Mouse (Mus musculus) neural tube, embryonic 15.5 days (tissue): ENCODE results near the gene Nit2. TPM values are rescaled to one million over a fixed set of nuclear protein-coding genes. Genes with fewer than 3 reads are reported as not detected.
A peak's percentile ranks its signal among the peaks of the same experiment; 100 is the strongest.

Source experiments
- ATAC-seq: fragments of 200-750 bp; cut with Nextera tagmentation; 2 replicates; pipeline ENCODE4 v1.8.0; 2017; ENCODE audit warnings: mild to moderate bottlenecking, moderate TSS enrichment, moderate library complexity; ENCODE audit not compliant: low FRiP score
- H3K27ac ChIP-seq: fragments of 300-500 bp; sonication (generic); replicated peaks from 2 replicates; pipeline ENCODE4 v1.5.1; 2015; ENCODE audit warnings: mild to moderate bottlenecking, inconsistent platforms
- H3K27me3 ChIP-seq: fragments of 300-500 bp; sonication (generic); replicated peaks from 2 replicates; pipeline ENCODE4 v1.6.1; 2015; ENCODE audit warnings: inconsistent platforms
- H3K36me3 ChIP-seq: fragments of 300-500 bp; sonication (generic); 2 replicates; pipeline ENCODE4 v1.6.1; 2015; ENCODE audit warnings: inconsistent platforms
- H3K4me1 ChIP-seq: fragments of 300-500 bp; sonication (generic); 2 replicates; pipeline ENCODE4 v1.6.1; 2015; ENCODE audit warnings: inconsistent platforms
- H3K4me2 ChIP-seq: fragments of 300-500 bp; sonication (generic); 2 replicates; pipeline ENCODE4 v1.6.1; 2015; ENCODE audit warnings: inconsistent platforms, mild to moderate bottlenecking, moderate library complexity
- H3K4me3 ChIP-seq: fragments of 300-500 bp; sonication (generic); replicated peaks from 2 replicates; pipeline ENCODE4 v1.5.1; 2015; ENCODE audit warnings: mild to moderate bottlenecking, inconsistent platforms
- H3K9ac ChIP-seq: fragments of 300-500 bp; sonication (generic); replicated peaks from 2 replicates; pipeline ENCODE4 v1.6.1; 2015; ENCODE audit warnings: mild to moderate bottlenecking, inconsistent platforms
- H3K9me3 ChIP-seq: fragments of 300-500 bp; sonication (generic); replicated peaks from 2 replicates; pipeline ENCODE4 v1.6.1; 2016; ENCODE audit warnings: inconsistent platforms
- WGBS: fragments of 180-500 bp; shearing (Covaris S2); methylation state at CpG from one replicate; pipeline ENCODE4 v1.1.7; 2015; ENCODE audit warnings: mixed read lengths; 5-methylcytosine and 5-hydroxymethylcytosine counted together
- polyA plus RNA-seq: library from polyadenylated mRNA; unstranded; fragments of >200 nt; fragmentation: Nextera tagmentation; extraction: Ambion mirVana; gene quantifications from 2 replicates; pipeline ENCODE4 v1.2.1, GENCODE M21; 2015

The Nit2 gene
- 56.6 and 61.6 TPM in 2 replicates for polyA plus RNA-seq

DNA sequence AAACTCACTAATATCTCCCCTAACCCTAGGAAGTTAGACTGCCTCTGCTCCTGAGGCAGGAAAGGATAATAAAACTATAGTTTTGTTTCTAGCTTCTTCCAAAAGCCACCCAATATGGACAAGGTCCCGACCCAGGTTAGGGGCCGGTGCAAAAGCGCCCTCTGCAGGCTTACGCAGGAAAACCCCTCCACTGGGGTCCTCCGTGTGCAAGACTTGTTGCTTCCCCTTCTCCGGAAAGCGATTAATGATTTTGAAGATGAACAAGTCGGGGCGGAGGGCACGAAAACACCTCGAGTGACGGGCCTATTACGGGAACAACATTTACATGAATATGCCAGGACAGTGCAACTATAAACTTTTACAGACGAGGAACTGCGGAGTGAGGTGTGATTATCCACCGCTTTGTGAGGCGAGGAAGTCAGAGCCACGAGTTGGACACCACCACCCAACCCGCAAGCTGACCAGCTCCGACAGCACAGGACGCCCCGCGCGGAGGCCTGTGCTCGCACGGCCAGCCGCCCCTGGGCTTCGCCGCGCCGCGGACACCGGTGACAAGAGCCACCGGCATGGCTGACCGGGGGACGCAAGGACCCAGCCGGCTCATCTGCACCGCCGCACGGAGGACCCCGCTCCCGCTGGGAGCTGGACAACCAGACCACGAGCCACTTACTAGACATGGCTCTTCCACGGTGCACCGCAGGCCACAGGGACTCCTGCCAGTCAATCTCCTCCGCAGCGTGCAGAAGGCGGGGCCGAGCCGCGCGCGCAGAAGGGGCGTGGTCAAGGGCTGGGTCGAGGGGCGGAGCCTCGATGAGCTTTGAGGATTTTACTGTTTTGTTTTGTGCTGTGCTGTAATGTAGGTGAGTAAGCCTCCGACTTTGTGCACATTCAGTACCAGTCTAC, at the start of gene Nit2:
TSS of gene Nit2 (minus strand) at position 731 of the 903 bp plus-strand sequence.
- H3K4me2 ChIP-seq: peak within 1 kb of the TSS; percentile 82
- peak within 1 kb of the TSS; percentile 63 for H3K9ac ChIP-seq
- under 1% methylated on average over 58 of the region's 58 CpGs for WGBS
- peak within 1 kb of the TSS; percentile 84 for H3K27ac ChIP-seq
- no peaks in the 10 kb centered on the region for H3K27me3 ChIP-seq
- H3K9me3 ChIP-seq: no peaks in the 10 kb centered on the region
- H3K36me3 ChIP-seq: peaks cover 21% of the 10 kb centered on the region
- ATAC-seq: peak; percentile 99
- H3K4me1 ChIP-seq: peaks cover 15% of the 10 kb centered on the region
- H3K4me3 ChIP-seq: peak within 1 kb of the TSS; percentile 59

DNA sequence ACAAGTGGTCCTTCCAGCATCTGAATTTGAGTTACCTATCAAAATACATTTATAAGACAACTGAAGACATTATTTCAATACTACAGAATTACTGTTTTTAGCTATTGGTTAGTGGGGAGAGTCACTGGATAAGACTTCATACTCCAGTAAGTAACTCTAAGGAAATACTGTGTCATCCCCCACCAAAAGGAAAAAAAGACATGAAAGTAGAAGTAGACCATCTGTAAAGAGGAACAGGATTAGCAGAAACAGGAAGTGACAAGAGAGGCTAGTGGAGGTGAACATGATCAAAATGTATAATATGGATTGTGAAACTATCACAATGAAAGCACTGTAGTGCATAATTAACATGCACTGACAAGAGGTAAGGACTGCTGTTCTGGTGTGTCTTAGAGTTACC, 48.8 kb upstream of the Nit2 start:
- no peak for ATAC-seq
- Histone ChIP-seq H3K27ac (no peak overlapping the region), H3K36me3 (peaks cover 39% of the 10 kb centered on the region), H3K4me1 (no peaks in the 10 kb centered on the region), H3K4me2 (no peak overlapping the region), H3K9me3 (no peaks in the 10 kb centered on the region), H3K4me3 (no peak overlapping the region), H3K9ac (no peak overlapping the region), H3K27me3 (no peaks in the 10 kb centered on the region)

DNA sequence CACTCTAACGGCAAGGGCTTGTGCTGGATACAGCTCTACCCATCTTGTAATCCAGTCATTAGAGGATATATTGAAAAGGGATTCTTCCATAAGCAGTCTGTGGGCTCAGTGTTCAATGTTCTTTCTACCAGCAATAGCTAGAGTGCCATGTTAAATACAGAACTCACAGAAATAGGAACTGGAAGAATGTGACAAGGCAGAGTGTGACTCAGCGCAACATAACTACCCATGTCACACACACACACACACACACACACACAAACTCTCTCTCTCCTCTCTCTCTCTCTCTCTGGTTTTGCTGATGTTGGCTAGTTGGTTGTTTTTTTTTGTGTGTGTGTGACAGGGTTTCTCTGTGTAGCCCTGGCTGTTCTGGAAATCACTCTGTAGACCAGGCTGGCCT, 43.9 kb upstream of the Nit2 start:
- H3K4me3 ChIP-seq: no peak overlapping the region

DNA sequence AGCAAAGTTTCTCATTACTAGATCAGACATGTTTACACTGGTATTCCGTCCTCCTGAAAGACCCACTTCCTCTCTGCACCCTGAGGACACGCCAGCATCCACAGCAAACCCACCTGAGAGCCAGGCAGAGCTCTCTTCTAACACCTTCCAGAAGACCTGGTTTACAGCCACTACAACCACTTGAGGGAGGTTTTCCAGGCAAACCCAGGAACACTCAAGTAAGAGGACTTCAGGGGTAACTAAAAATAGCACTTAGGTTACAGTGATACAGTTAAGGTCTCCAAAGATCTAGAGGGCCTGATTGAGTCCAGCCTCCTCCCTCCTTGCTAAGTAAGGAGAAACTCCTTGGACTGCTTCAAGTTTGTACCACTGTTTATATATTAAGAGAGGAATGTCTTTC, 41.2 kb upstream of the Nit2 start:
- 92% methylated on average over 2 of the region's 2 CpGs for WGBS

More for the DNA sequence above, 43.9 kb upstream of the Nit2 start:
- Histone ChIP-seq H3K9me3 (no peaks in the 10 kb centered on the region), H3K27me3 (no peaks in the 10 kb centered on the region), H3K9ac (no peak overlapping the region), H3K4me1 (no peaks in the 10 kb centered on the region), H3K4me2 (no peak overlapping the region), H3K36me3 (peaks cover 49% of the 10 kb centered on the region), H3K27ac (no peak overlapping the region)
- ATAC-seq: no peak
- 98% methylated on average over 2 of the region's 2 CpGs for WGBS

DNA sequence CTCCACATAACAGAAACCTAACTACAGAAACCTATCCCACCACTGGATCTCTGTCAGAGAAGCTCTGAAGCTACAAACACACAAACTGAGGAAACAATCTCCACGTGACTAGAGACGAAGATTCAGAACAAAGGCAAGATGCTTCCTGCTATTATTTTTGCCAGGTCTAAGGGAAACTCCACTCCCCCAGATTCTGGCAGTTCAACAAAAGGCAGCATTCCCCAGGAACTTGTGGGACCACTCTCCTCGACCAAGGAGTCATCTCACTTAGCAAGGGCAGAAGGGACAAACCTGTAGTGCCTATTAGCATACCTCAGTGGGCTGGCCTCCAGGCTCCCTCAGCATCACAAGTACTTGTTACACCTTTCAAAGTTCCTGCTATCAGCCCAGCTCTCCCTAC, 30.1 kb upstream of the Nit2 start:
- ATAC-seq: no peak
- no peak overlapping the region for H3K9ac ChIP-seq
- no peaks in the 10 kb centered on the region for H3K4me1 ChIP-seq
- WGBS: 72% methylated on average over 3 of the region's 3 CpGs
- H3K27ac ChIP-seq: no peak overlapping the region
- H3K4me2 ChIP-seq: no peak overlapping the region
- peaks cover 41% of the 10 kb centered on the region for H3K36me3 ChIP-seq
- no peaks in the 10 kb centered on the region for H3K27me3 ChIP-seq
- no peaks in the 10 kb centered on the region for H3K9me3 ChIP-seq
- no peak overlapping the region for H3K4me3 ChIP-seq

More for the DNA sequence above, 41.2 kb upstream of the Nit2 start:
- H3K27ac ChIP-seq: no peak overlapping the region
- H3K4me2 ChIP-seq: no peak overlapping the region
- no peaks in the 10 kb centered on the region for H3K4me1 ChIP-seq
- ATAC-seq: no peak
- no peaks in the 10 kb centered on the region for H3K9me3 ChIP-seq
- no peak overlapping the region for H3K4me3 ChIP-seq
- H3K36me3 ChIP-seq: peaks cover 40% of the 10 kb centered on the region
- H3K9ac ChIP-seq: no peak overlapping the region
- no peaks in the 10 kb centered on the region for H3K27me3 ChIP-seq

DNA sequence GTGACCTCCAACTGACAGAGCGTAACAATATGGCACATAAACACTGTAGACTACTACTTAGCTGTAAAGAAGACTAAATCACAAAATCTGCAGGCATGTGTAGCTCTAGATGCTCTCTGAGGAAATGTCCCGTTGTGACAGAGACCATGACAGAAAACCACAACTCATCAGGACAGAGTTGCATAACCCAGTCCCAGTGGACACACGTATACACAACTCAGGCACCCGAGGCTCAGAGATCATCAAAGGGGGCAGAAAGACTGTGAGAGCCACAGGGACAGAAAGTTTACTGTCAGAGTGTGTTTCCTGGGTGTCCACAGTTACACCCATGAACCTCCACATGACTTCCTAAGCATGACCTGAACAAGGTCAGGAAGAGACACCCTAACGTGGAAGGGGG, 29.4 kb upstream of the Nit2 start:
- no peak overlapping the region for H3K27ac ChIP-seq
- peaks cover 48% of the 10 kb centered on the region for H3K36me3 ChIP-seq
- H3K4me2 ChIP-seq: no peak overlapping the region
- no peaks in the 10 kb centered on the region for H3K27me3 ChIP-seq
- H3K9ac ChIP-seq: no peak overlapping the region
- no peak overlapping the region for H3K4me3 ChIP-seq
- 91% methylated on average over 5 of the region's 5 CpGs for WGBS
- ATAC-seq: no peak
- H3K9me3 ChIP-seq: no peaks in the 10 kb centered on the region
- H3K4me1 ChIP-seq: no peaks in the 10 kb centered on the region

DNA sequence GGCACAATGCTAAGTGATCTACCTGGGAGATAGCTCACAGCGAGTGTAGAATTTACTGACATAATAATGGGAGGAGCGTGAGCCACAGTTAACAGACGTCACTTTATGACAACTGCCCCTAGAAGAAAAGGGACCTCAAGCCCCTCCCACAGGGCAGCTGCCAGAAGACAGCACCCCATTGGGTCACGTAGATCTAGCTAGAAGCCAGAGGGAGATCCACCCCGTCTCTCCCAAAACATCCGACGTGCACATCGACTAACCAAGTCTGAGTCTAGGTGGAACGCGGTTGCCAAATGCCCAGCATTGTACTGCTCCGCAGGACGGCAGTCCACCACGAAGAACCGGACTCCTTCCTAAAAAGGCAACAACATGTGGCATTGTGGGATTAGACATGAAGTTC, 24.1 kb upstream of the Nit2 start:
- Histone ChIP-seq H3K4me1 (no peaks in the 10 kb centered on the region), H3K36me3 (peaks cover 40% of the 10 kb centered on the region), H3K27ac (no peak overlapping the region), H3K27me3 (no peaks in the 10 kb centered on the region), H3K9me3 (no peaks in the 10 kb centered on the region), H3K4me3 (no peak overlapping the region), H3K9ac (no peak overlapping the region), H3K4me2 (no peak overlapping the region)
- WGBS: 91% methylated on average over 14 of the region's 14 CpGs
- ATAC-seq: no peak

DNA sequence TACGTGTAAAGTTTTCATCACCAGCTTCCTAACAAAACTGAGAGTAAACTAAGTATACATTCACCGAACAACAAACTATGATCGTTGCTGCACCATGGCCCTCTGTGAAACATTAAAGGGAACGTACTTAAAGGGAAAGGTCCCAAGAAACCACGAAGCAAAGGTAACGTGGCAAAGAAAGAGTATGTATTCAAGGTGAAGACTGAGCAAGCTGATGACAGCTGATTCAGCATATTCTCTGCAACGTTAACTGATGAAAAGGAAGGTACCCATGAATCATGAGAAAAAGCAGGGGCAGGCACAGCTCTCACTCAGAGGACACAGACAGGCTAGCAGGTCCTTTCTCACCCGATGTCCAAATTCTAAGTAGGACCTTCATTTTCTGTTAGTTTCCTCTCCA, 23.2 kb upstream of the Nit2 start:
- 92% methylated on average over 8 of the region's 8 CpGs for WGBS
- Histone ChIP-seq H3K4me3 (no peak overlapping the region), H3K36me3 (peaks cover 46% of the 10 kb centered on the region), H3K9me3 (no peaks in the 10 kb centered on the region), H3K4me1 (no peaks in the 10 kb centered on the region), H3K9ac (no peak overlapping the region), H3K27ac (no peak overlapping the region), H3K27me3 (no peaks in the 10 kb centered on the region), H3K4me2 (no peak overlapping the region)
- no peak for ATAC-seq

DNA sequence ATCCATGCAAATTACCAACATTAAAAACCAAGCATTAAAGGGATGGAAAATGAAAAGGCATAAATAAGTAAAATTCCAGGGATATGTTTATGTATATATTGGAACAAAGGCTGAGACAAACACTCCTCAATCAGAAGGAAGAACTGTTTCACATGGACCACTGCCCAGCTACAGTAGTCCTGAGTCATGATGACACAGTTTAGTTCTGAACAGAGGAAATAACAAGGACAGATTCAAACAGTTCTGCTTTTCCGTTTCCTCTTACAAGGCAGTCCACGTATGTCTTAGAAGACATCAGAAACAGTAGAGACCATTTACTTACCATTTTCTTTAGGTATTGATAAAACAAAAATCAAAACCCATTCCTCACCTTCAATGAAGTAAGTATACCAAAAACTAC, 22.4 kb upstream of the Nit2 start:
- Histone ChIP-seq H3K9ac (no peak overlapping the region), H3K9me3 (no peaks in the 10 kb centered on the region), H3K4me3 (no peak overlapping the region), H3K27me3 (no peaks in the 10 kb centered on the region), H3K4me2 (no peak overlapping the region), H3K36me3 (peaks cover 42% of the 10 kb centered on the region), H3K4me1 (no peaks in the 10 kb centered on the region), H3K27ac (no peak overlapping the region)
- no peak for ATAC-seq
- WGBS: 83% methylated on average over 2 of the region's 2 CpGs

DNA sequence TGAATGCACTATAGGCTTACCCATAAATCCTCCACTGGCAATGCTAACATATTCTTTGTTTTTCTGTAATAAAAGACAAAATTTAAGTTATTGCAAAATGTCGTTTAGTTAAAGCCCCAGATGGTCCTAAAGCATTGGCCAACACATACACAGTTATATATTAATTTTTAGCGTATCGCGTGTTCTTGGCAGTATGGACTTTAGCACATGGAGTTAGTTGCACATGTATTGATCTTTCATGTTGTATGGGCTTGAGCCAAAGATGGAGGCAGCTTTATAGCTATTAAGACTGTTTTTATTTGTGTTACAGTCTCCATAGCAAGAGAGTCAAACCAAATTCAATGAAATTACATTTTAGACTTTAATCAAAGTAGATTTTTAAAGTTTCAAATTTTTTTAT, 19.5 kb upstream of the Nit2 start:
- H3K9ac ChIP-seq: no peak overlapping the region
- ATAC-seq: no peak
- H3K9me3 ChIP-seq: no peaks in the 10 kb centered on the region
- WGBS: 96% methylated on average over 4 of the region's 4 CpGs
- no peak overlapping the region for H3K4me2 ChIP-seq
- H3K4me1 ChIP-seq: no peaks in the 10 kb centered on the region
- H3K27me3 ChIP-seq: no peaks in the 10 kb centered on the region
- no peak overlapping the region for H3K27ac ChIP-seq
- peaks cover 52% of the 10 kb centered on the region for H3K36me3 ChIP-seq
- no peak overlapping the region for H3K4me3 ChIP-seq

DNA sequence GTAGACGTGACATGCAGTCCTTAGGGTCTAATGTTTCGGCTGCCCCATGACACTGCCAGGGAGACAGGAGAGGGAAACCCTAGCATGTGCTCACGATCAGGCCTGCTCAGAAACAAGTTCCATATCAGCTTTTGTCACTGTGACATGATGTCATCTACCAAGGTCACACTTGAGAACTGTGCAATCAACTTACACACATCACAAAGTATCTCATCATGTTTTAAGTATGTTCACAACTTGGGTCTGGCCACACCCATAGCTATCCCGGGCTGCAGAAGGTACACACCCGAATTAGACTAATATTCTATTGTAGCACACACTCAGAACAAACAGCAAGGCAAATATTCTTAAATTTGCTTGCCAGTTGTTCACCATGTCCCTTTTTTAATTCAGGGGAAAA, 14.9 kb upstream of the Nit2 start:
- ATAC-seq: no peak
- no peaks in the 10 kb centered on the region for H3K27me3 ChIP-seq
- peaks cover 57% of the 10 kb centered on the region for H3K36me3 ChIP-seq
- no peak overlapping the region for H3K4me3 ChIP-seq
- H3K9ac ChIP-seq: no peak overlapping the region
- WGBS: 88% methylated on average over 5 of the region's 5 CpGs
- H3K9me3 ChIP-seq: no peaks in the 10 kb centered on the region
- H3K4me2 ChIP-seq: no peak overlapping the region
- H3K27ac ChIP-seq: no peak overlapping the region
- no peaks in the 10 kb centered on the region for H3K4me1 ChIP-seq

DNA sequence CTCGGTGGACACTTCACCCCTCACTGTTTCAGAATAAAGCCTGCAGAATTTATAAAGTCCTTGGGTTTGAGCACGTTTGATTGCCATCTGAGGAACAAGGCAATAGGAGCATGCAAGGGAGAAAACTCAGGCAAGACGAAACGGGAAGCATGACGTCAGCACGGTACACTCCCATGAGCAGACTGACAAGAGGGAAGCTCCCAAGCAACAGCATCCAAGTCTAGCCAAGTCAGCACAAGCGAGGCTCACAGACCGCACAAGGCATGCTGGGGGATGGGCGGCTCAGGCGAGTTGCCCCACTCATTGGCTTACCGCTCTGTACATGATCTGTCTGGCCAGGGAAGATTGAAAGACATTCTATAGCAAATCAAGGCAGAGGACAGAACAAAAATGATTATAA, 14.0 kb upstream of the Nit2 start:
- Histone ChIP-seq H3K36me3 (peaks cover 64% of the 10 kb centered on the region), H3K4me3 (no peak overlapping the region), H3K4me1 (no peaks in the 10 kb centered on the region), H3K27ac (no peak overlapping the region), H3K9me3 (no peaks in the 10 kb centered on the region), H3K4me2 (no peak overlapping the region), H3K27me3 (no peaks in the 10 kb centered on the region), H3K9ac (no peak overlapping the region)
- ATAC-seq: no peak; the same call in 1 of the 2 replicates
- 92% methylated on average over 11 of the region's 11 CpGs for WGBS
